Mouse (Mus musculus): Measurements from ENCODE around the gene Usp16. TPM values are rescaled to one million over a fixed set of nuclear protein-coding genes. Genes with fewer than 3 reads are reported as not detected.

Gene Usp16
- total and polyA plus RNA-seq, 3 experiments, result 80.9 to 149 (median 85.6) TPM

GRCm38 (mm10) chr16:87435411-87436205 lies 18.9 kb upstream of the Usp16 start:
- in situ Hi-C loops (cut with MboI; ENCODE audit: low pct_ligation_motif_present, low pct_unique_long_range_greater_than_20kb, low sequenced_read_pairs) (no loop called here), dilution Hi-C loops (cut with MboI; ENCODE audit: extremely low pct_ligation_motif_present, extremely low pct_unique_long_range_greater_than_20kb, low sequenced_read_pairs) (no loop called here)
- DNase-seq (ENCODE audit: extremely low read depth), result no peak
- Histone ChIP-seq H3K9me3 (replicated peaks; ENCODE audit: low read length) (no peaks in the 10 kb centered on the region), H3K27ac (ENCODE audit: insufficient read depth, low read depth) (no peak overlapping the region), H3K9ac (ENCODE audit: insufficient read depth, low read depth) (no peak overlapping the region), H3K27me3 (replicated peaks) (no peaks in the 10 kb centered on the region), H3K4me3 (replicated peaks in 1 of 3; ENCODE audit: low read depth in 2 of 3, low read length in 2 of 3, poor library complexity in 1 of 3) (no peak overlapping the region), H3K4me1 (ENCODE audit: control insufficient read depth in 1 of 2, insufficient read depth in 2 of 2) (peaks cover 0 to 33% of the 10 kb centered on the region in 2 experiments; a peak in 2 of 4 replicates), H3K36me3 (replicated peaks in 1 of 2; ENCODE audit: control insufficient read depth in 1 of 2, insufficient read depth in 1 of 2, low read length in 1 of 2) (peaks cover 13 to 39% of the 10 kb centered on the region in 2 experiments), H3K4me2 (ENCODE audit: insufficient read depth, low read depth, poor library complexity, severe bottlenecking) (no peak overlapping the region), H3K79me2 (replicated peaks; ENCODE audit: control insufficient read depth, extremely low read depth, insufficient read depth, poor library complexity, severe bottlenecking) (peaks cover 16% of the 10 kb centered on the region)
- TF ChIP-seq ETS1 (conservative IDR thresholded peaks at IDR 0.05; ENCODE audit: low read depth, low read length) (no peak), CTCF (conservative IDR thresholded peaks at IDR 0.05 in 1 of 2, IDR thresholded peaks at IDR 0.05 in 1 of 2; ENCODE audit: low read depth in 2 of 2, low read length in 2 of 2) (no peak), JUN (IDR thresholded peaks at IDR 0.05; ENCODE audit: insufficient read depth, low read depth, low read length) (no peak), MYC (IDR thresholded peaks at IDR 0.05; ENCODE audit: low read depth, low read length) (no peak), BHLHE40 (IDR thresholded peaks at IDR 0.05; ENCODE audit: low read depth, low read length) (no peak), JUND (conservative IDR thresholded peaks at IDR 0.05; ENCODE audit: low read depth, low read length) (no peak), KAT2A (IDR thresholded peaks at IDR 0.05; ENCODE audit: insufficient replicate concordance, low read length) (no peak), CHD1 (IDR thresholded peaks at IDR 0.05; ENCODE audit: low read depth, low read length) (no peak), EP300 (IDR thresholded peaks at IDR 0.05; ENCODE audit: low read length) (no peak), SIN3A (IDR thresholded peaks at IDR 0.05; ENCODE audit: low read length) (no peak), SMC3 (IDR thresholded peaks at IDR 0.05; ENCODE audit: low read depth, low read length) (no peak), GABPA (IDR thresholded peaks at IDR 0.05; ENCODE audit: insufficient replicate concordance, low read depth, low read length) (no peak), MEF2A (IDR thresholded peaks at IDR 0.05; ENCODE audit: borderline replicate concordance, low read depth, low read length) (no peak), USF2 (conservative IDR thresholded peaks at IDR 0.05; ENCODE audit: low read depth, low read length) (no peak), HCFC1 (IDR thresholded peaks at IDR 0.05; ENCODE audit: low read depth, low read length) (no peak)

- H3K27ac ChIP-seq (ENCODE audit: insufficient read depth, low read depth), result no peak overlapping the region
- dilution Hi-C loops (cut with MboI; ENCODE audit: extremely low pct_ligation_motif_present, extremely low pct_unique_long_range_greater_than_20kb, low sequenced_read_pairs), result no loop called here
Observed at GRCm38 (mm10) chr16:87437096-87437495, 17.4 kb upstream of the Usp16 start.

More at GRCm38 (mm10) chr16:87437096-87437495, 17.4 kb upstream of the Usp16 start:
- Histone ChIP-seq H3K9me3 (replicated peaks; ENCODE audit: low read length) (no peaks in the 10 kb centered on the region), H3K79me2 (replicated peaks; ENCODE audit: control insufficient read depth, extremely low read depth, insufficient read depth, poor library complexity, severe bottlenecking) (peaks cover 2% of the 10 kb centered on the region), H3K4me3 (replicated peaks in 1 of 3; ENCODE audit: low read depth in 2 of 3, low read length in 2 of 3, poor library complexity in 1 of 3) (no peak overlapping the region), H3K4me2 (ENCODE audit: insufficient read depth, low read depth, poor library complexity, severe bottlenecking) (no peak overlapping the region), H3K36me3 (replicated peaks in 1 of 2; ENCODE audit: control insufficient read depth in 1 of 2, insufficient read depth in 1 of 2, low read length in 1 of 2) (peaks cover 13 to 39% of the 10 kb centered on the region in 2 experiments), H3K4me1 (ENCODE audit: control insufficient read depth in 1 of 2, insufficient read depth in 2 of 2) (peaks cover 3 to 33% of the 10 kb centered on the region in 2 experiments; a peak in 2 of 4 replicates), H3K9ac (ENCODE audit: insufficient read depth, low read depth) (no peak overlapping the region), H3K27me3 (replicated peaks) (no peaks in the 10 kb centered on the region)
- in situ Hi-C loops (cut with MboI; ENCODE audit: low pct_ligation_motif_present, low pct_unique_long_range_greater_than_20kb, low sequenced_read_pairs), result no loop called here
- TF ChIP-seq RCOR1 (conservative IDR thresholded peaks at IDR 0.05; ENCODE audit: low read depth, low read length), result no peak
- no peak for TF ChIP-seq ETS1 (conservative IDR thresholded peaks at IDR 0.05; ENCODE audit: low read depth, low read length)
- no peak for DNase-seq (ENCODE audit: extremely low read depth)
